Mouse (Mus musculus): ENCODE measurements around the gene Trem1.

The Trem1 gene

DNA sequence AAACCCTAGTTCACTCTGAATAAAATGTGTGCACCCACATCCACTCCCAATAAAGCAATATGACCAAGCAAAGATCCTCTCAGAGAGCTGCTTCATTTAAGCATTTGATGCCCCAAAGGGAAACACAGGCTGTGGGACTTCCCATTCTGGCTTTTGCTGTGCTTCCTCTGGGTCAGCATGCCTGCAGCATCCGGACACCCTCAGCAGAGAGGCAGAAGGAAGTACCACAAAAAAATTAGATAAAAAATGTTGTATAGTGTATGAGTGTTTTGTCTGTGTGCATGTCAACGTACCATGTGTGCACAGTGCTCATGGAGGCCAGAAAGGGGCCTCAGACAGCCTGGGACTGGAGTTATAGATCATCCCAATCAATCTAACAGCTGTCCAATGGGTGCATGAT, 29.3 kb downstream of the Trem1 start:
- TF ChIP-seq GATA4 (IDR thresholded peaks at IDR 0.05; ENCODE audit: insufficient replicate concordance, low read length): no peak

DNA sequence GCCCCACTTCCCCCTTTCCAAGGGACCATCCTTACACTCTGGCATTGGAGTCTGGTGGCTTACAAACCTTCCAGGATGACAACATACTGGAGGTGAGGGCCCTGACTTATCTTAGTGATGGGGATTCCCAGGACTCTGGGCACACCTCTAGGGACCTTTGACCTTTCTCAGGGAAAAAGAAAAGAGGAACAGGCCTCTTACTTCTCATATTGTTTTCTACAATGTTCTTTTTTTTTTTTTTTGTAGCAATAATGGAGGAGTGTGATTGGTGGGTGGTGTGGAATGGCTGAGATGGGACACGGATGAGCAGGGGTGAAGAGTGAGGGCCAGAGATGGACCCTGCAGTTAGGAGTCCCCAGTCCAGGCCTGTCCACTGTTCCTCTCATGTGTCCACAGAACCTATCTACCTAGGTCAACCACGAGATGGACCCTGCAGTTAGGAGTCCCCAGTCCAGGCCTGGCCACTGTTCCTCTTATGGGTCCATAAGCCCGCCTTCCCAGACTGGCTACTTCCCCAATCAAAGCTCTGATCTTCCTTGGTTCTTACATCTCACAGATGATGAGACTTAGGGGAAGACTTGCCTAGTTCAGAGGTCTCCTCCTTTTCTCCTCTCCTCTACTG, 31.3 kb downstream of the Trem1 start, which contains the start of gene Treml4:
Gene Treml4 (plus strand): TSS at position 555 of the 622 bp plus-strand sequence.
- no peak for TF ChIP-seq GATA4 (IDR thresholded peaks at IDR 0.05; ENCODE audit: insufficient replicate concordance, low read length)

DNA sequence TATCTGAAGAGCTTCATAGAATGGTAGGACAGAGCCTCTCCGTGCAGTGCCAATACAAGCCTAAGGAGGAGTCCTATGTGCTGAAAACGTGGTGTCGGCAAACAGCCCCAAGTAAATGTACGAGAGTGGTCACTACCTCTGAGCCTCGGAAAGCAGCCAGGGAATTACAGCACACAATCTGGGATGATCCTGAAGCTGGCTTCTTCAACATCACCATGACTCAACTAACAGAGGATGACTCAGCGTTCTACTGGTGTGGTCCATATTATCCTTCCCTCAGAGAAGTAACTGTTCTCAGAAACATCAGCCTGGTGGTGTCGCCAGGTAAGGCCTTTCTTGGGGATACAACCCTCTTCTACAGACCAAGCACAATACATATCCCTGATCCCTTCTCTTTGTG, 32.1 kb downstream of the Trem1 start:
- TF ChIP-seq GATA4 (IDR thresholded peaks at IDR 0.05; ENCODE audit: insufficient replicate concordance, low read length): no peak

DNA sequence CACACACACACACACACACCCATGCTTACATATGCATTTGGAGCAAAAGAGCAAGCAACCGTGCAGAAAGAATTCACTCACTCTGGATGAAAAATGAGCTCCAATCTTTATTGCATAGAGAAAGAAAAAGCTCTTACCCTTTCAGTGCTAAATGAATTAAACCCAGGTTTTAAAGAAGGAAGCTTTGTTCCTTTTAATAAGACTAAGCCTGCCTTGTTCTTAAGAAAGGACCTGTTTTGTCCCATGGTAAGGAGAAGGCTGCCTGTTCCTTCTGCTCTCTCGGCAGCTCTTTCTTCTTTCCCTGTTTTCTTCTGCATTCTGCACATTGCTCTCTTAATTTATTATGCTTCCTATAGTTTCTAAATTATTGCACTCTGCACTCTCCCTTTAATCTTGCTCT, 33.6 kb downstream of the Trem1 start:
- TF ChIP-seq GATA4 (IDR thresholded peaks at IDR 0.05; ENCODE audit: insufficient replicate concordance, low read length): no peak

DNA sequence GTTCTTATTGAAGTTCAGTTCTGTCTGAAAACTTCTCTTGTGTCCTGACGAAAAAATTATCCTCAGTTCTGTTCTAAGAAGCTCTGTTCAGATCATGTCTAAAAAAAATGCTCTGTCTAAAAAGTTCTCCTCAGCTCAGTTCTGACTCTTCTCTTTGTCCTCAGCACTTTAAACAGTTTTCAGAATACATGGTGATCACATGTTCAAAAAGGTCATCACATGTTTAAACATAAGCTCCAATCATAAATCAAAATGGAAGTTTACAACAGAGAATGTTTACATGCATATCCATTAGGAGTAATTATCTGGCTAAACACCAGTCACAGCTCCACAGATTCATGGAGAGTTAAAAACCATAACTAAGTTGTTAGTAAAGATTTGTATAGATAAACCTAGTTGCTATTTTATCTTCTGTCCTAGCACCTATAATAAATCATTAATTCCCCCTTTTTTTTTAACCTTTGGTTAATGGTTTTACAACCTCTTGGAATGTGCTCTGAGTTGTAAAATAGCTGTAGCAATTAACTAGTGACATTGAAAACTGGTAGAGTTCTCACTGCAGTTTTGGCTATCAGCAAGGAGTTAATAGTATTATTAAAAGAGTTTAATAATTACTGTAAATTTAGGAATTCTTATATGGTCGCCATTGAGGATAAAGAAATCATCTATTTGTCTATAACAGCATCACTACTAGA, 34.2 kb downstream of the Trem1 start:
- no peak for TF ChIP-seq GATA4 (IDR thresholded peaks at IDR 0.05; ENCODE audit: insufficient replicate concordance, low read length)

DNA sequence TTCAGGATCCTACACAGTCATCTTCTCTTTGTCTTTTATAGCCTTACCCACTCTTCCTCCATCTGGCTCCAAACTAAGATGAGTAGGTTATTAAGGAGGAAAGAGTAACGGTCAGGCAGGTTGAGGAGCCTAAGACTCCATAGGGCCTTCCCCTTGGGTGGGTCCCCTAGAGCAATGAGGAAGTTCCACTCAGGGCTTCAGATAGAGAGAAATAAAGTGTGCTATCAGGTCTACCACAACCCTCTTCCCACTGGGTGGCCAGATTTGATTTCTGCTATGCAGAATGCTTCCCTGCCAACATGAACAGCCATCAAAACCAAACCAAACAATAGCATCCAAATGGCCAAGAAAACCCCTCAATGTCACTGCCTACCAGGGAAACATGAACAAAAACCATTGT, 35.0 kb downstream of the Trem1 start:
- TF ChIP-seq GATA4 (IDR thresholded peaks at IDR 0.05; ENCODE audit: insufficient replicate concordance, low read length): no peak

DNA sequence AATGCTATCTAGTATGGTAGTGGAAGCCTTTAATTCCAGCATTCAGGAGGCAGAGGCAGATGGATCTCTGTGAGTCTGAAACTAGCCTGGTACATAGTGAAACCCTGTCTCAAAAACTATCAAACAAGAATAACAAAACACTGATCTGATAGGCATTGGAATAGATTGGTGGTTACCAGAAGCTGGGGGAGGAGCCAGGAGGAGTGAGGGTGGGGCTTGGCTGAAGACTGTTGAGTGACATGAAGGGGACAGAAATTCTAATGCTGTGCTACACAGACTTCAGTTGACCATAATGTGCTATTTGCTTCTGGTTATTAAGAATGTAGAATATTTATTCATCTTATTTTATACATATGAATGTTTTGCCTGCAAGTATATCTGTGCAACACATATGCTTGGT, 35.7 kb downstream of the Trem1 start:
- TF ChIP-seq GATA4 (IDR thresholded peaks at IDR 0.05; ENCODE audit: insufficient replicate concordance, low read length): no peak

DNA sequence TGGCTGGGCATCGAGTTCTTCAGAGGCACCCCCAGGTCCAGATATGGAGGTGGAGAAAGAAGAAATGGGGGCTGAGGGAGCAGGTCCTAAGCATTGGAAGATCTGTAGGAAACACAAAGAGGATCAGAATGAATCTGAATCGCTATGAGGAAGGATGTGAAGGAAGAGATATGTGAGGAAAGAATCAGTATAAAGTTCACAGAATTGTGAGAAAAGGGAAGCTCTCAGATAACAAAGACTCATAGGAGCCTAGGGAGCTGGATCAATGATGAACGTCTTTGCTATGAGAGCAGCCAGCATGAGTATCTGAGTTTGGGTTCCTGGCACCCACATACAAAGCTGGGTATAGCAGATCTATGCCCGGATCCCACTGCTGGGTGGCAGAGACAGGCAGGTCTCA, 37.3 kb downstream of the Trem1 start:
- no peak for TF ChIP-seq GATA4 (IDR thresholded peaks at IDR 0.05; ENCODE audit: insufficient replicate concordance, low read length)

DNA sequence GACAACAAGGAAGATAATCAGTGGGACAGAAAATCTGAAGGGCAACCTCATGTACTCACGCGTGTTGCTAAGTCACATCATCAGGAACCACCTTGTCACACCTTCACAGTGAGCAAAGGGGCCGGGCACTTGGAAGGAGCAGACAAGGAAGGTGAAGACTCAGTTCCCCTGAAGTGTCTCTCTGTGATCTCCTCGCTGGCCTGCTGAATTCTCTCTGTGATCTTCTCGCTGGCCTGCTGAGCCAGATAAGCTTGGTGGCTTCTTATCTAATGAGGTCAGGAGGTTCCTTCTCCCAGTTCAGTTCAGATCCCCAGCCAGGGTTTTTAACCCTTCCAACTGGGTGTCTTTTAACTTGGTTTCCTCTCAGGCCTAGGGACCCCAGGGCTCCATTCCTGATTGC, 39.6 kb downstream of the Trem1 start:
- TF ChIP-seq GATA4 (IDR thresholded peaks at IDR 0.05; ENCODE audit: insufficient replicate concordance, low read length): no peak

DNA sequence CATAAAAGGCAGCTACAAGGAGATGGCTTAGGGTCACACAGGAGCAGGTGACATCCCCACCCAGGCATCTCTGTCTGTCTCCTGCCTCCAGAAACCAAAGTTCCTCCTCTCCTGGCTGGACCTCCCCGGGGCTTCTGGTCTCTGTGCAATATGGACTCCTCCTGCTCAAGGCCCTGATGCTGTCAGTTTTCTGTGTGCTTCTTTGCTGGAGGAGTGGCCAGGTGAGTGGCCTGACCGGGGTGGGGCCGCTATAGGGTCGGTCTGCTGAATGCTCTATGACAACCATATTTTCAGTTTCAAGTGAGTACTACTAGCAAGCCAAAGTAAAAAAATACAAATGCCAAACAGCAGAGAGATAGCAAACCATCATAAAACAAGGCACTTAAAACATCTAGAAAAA, 40.0 kb downstream of the Trem1 start:
- no peak for TF ChIP-seq GATA4 (IDR thresholded peaks at IDR 0.05; ENCODE audit: insufficient replicate concordance, low read length)

DNA sequence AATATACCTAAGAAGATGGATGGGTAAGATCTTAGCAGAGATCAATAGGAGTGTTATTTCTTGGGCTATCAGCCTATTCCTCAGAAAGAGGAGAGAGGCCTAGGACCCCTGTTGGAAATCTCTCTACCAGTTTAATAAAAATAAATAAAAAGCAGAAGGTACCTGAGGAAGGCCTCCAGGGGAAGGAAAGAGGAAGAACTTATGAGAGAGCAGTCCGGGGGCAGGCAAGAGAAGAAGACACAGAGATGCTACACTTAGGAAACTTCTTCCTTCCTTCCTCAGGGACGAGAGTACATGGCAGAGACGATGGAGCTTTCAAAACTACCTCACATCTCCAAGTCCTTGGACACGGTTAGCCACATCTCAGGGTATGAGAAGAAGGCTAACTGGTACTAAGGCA, 41.5 kb downstream of the Trem1 start:
- no peak for TF ChIP-seq GATA4 (IDR thresholded peaks at IDR 0.05; ENCODE audit: insufficient replicate concordance, low read length)

DNA sequence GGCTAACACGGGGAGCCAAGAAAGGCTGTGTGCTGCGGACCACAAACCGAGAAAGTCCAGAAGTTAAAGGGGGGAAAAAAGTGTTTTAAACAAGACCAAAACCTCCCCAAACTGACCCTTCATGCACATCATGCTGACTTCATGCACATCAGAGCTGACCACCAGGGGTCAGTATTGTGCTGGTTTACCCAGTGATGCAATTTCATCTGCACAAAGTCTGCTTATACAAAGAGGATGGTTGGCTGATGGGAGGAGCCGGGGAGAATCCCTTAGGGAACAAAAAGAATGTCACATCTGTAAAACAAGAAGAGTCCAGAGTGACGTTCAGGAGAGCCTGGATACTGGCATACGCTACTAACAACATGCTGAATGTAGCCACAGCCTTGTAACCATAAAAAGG, 42.3 kb downstream of the Trem1 start:
- TF ChIP-seq GATA4 (IDR thresholded peaks at IDR 0.05; ENCODE audit: insufficient replicate concordance, low read length): no peak

DNA sequence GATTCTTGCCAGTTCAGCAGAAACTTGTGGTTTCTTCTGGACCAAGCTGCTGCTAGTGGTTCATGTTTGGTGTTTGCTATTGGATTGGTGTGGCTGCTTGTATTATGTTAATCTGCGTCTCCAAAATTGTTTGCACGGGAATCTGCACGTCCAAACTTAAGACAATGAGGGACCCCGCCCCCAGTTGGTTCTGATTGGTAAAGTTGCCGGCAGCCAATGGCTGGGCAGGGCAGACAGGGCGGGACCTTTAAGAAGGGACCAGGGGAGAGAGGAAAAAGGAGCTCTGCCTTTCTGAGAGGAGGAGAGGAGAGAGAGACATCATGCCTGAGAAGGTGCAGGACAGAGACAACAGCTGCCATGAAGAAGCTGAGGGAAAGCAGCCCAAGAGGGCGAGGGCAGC, 43.2 kb downstream of the Trem1 start:
- TF ChIP-seq GATA4 (IDR thresholded peaks at IDR 0.05; ENCODE audit: insufficient replicate concordance, low read length): no peak

DNA sequence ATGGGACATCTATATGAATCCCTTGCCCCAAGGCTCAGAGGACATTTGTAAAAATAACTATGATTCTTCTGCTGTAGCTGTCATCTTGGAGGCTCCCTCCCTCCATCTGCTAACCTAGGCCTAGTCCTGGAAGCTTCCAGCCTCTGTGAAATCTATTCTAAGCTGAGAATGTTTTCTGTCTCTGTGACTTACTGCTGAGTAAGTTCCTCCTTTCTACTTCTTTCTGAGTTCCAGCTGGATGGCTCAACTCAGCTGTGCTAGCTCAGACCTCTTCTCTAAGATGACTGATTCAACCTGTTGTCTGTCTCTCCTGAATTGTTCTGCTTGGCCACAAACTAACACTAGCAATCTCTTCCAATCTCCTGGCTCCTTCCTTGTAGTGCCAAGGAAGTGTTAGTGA, 45.8 kb downstream of the Trem1 start:
- TF ChIP-seq GATA4 (IDR thresholded peaks at IDR 0.05; ENCODE audit: insufficient replicate concordance, low read length): no peak

DNA sequence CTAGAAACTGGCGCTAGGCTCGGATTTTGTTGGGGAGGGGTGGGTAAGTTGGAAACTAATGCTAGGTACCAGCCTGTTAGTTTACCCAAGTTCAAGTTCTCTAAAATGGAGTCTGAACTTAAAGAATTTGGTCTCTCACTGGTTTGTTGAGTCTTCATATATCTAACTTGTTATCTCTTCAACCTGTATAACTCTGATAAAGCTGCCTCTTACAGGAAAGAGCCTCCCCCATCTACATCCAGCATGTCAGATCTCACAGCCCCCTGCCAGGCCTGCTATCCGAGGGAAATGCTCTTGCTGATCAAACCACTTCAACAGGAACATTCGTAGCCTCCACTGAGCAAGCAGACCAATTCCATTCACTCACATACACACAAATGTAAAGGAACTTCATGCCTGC, 46.4 kb downstream of the Trem1 start:
- TF ChIP-seq GATA4 (IDR thresholded peaks at IDR 0.05; ENCODE audit: insufficient replicate concordance, low read length): no peak

DNA sequence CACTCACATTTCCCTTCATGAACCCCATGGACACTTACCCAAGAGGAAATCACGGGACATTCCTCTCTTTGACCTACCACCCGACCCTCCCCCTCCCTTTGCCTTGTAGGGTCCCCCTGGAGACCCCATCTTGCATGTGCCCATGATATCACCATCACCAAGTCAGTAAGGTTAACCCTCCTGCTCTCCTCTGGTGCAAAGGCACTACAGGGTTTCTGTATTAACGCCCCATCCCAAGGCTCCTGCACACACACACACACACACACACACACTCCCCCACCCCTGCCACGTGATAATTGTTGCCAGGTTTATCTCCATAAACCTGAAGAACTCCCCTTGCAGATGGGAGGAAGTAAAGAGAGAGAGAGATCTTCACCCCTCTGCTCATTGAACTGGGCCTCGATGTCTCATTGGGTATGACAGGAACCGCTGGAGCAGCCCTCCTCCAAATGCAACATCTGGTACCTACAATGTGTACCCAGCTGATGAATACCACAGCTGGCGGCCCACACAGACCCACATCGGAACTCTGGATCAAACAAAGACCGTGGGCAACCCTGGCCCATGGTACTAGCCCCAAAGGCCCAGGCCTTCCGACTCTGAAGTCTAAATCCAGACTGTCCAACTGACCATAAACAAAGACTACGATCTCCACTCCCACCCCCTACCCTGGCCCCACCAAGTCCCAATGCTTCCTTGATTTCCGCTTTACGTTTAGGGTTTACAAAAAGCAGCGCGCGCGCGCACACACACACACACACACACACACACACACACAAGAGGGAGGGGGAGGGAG, 48.6 kb downstream of the Trem1 start:
- TF ChIP-seq GATA4 (IDR thresholded peaks at IDR 0.05; ENCODE audit: insufficient replicate concordance, low read length): no peak

All from liver, adult (tissue).